Mouse (Mus musculus) neural tube, embryonic 10.5 days (tissue): ENCODE data around the gene Pou2f3.

Experiments
- DNase-seq: peaks from one replicate; pipeline ENCODE4 v3.0.0-alpha.2; 2017; ENCODE audit warnings: low spot score; ENCODE audit errors: extremely low spot score

The Pou2f3 gene

DNA sequence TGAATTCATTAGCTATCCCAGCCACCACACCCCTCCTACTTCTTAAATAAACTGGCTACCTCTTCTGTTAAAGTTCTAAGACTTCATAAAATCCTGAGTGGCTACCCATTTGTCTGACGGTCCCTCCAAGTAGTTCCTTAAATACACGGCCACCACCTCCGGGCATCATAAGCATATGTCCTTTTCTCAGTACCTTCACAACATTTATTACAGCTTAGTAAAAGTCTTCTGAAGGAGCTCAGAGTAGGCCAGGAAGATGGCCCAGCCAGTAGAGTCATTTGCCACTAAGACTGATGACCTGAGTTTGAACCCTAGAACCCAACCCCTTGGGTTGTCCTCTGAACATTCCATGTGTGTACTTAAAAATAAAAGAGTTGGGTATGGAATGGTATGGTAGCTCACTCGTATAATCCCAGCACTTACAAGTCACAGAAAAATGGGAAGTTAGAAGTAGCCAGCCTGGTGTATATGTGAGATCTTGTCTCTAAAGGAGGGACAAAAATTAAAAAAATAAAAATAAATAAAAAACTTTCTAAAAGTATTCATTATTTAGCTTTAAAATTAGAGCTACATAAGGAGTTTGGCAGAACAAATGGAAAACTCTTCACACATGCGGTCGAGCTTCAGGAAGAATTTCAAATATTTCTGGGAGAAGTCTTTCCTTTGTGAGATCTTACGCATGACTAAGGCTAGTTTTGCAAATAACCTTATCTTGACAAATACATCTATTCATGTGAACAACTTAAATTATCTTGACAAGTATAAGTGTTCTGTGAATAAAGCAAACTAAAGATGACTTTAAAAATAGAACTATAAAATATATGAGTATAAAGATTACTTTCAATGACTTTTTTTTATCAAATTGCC, 125.4 kb downstream of the Pou2f3 start:
- DNase-seq, result no peak

DNA sequence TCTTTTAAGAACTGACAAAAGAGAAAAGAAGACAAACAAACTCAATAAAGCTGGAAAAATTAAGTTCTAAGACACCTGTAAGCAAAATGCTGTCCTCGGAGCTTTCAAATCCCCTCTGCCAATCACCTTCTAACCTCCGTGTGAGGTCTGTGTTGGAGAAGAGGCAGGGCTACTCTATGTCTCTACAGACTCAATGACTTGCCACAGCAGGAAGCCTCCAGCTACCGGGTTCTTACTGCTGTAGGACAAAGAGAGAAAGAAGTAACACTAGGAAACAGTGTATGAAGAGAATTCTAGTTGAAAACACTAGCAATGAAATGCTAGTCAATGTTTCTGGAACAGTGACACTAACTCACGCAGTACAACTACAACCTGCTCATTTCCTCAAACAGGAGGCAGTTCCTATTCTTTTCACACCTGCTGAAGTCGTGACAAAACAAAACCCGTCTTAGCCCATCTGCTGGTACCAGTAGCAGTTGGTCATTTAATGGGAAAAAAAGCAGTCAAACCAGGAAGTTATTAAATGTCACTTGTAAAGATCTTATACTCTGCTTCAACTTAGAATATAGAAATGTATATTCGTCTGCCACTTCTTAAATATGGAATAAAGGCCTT, 126.6 kb downstream of the Pou2f3 start:
- DNase-seq, result no peak

DNA sequence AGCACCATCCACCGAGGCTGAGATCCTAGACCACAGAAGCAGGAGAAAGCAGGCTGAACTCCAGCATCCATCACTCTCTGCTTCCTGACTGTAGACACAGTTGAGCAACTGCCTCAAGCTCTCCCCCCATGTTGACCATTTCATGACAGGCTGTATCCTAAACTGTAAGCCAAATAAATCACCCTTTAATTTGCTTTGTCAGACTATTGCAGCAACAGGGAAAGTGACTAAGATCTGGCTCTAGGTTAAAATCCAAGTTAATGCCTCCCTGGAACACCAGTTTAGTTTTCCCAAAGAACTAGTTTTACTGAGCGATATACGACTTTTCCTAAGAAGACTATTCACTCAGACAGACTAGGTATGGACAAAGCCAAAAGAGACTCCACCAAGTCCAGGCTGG, 131.5 kb downstream of the Pou2f3 start:
- DNase-seq, result no peak

GRCm38 (mm10) chr9:43076163-43076562, 134.0 kb downstream of the Pou2f3 start:
- DNase-seq, result no peak

DNA sequence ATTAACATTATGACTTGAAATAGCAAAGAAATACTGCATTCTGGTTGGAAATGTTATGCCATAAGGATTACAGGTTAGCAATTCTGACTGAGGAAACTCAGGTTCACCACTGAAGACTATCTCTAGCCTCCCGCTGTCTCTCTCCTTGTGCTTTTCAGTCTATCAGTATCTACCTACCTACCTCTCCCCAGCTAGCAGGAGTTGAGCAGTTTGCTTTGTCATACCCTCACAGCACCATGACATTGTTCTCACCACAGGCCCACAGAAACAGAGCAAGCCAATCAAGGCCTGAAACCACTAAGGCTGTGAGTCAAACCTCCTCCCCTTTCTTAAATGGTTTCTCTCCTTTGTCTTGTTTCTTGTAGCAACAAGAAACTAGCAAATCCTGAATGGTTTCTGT, 135.6 kb downstream of the Pou2f3 start:
- DNase-seq, result no peak
